Mouse (Mus musculus) regulatory T cell (primary cell): ENCODE data around the gene Brms1.

ENCODE experiments used
- in situ Hi-C: fragments of 300-600 bp; cut with MboI, MseI; formaldehyde crosslinking; loops from one replicate; pipeline ENCODE4 v1.15.1; 2025; ENCODE audit warnings: high pct_unique_total_duplicates

The Brms1 gene

GRCm38 (mm10) chr19:5087884-5088728 is 47.0 kb downstream of the Brms1 start, which contains the start of gene Yif1a:
Yif1a (plus strand) TSS chr19:5088538.
- in situ Hi-C loops: no loop called here

GRCm38 (mm10) chr19:5089324-5089723 is 48.2 kb downstream of the Brms1 start:
- in situ Hi-C loops: no loop called here

- in situ Hi-C loops: loop anchor here (10.0 kb wide), 2 partner anchors 47 to 277 kb away; partner anchors contain the start of genes Brms1, Gm21992 and Rbm14
These were observed 50.9 kb downstream of the Brms1 start for GRCm38 (mm10) chr19:5092083-5092482.

- in situ Hi-C loops: loop anchor here (10.0 kb wide), 2 partner anchors 49 to 279 kb away; partner anchors contain the start of genes Brms1, Gm21992 and Rbm14
These were observed 52.5 kb downstream of the Brms1 start for GRCm38 (mm10) chr19:5093481-5094242.

GRCm38 (mm10) chr19:5094243-5094632 is 53.1 kb downstream of the Brms1 start:
- in situ Hi-C loops: loop anchor here (10.0 kb wide), 2 partner anchors 49 to 279 kb away; partner anchors contain the start of genes Brms1, Gm21992 and Rbm14

- in situ Hi-C loops: loop anchor here (10.0 kb wide), 2 partner anchors 50 to 280 kb away; partner anchors contain the start of genes Brms1, Gm21992 and Rbm14
These were observed 53.7 kb downstream of the Brms1 start for GRCm38 (mm10) chr19:5094746-5095417.

- in situ Hi-C loops: loop anchor here (10.0 kb wide), 2 partner anchors 51 to 281 kb away; partner anchors contain the start of genes Brms1, Gm21992 and Rbm14
These were observed 54.8 kb downstream of the Brms1 start for GRCm38 (mm10) chr19:5095887-5096474.

- in situ Hi-C loops: loop anchor here (10.0 kb wide), 2 partner anchors 53 to 283 kb away; partner anchors contain the start of genes Brms1, Gm21992 and Rbm14
These were observed 56.6 kb downstream of the Brms1 start for GRCm38 (mm10) chr19:5097521-5098362.

GRCm38 (mm10) chr19:5098363-5099143 is 57.4 kb downstream of the Brms1 start, which contains the start of gene Cnih2:
Cnih2 (minus strand) TSS chr19:5098521.
- in situ Hi-C loops: loop anchor here (10.0 kb wide), 2 partner anchors 54 to 284 kb away; partner anchors contain the start of genes Brms1, Gm21992 and Rbm14
